8 mouse cellular contexts compared by ENCODE assay signal in genomic region chr4:138426778-138427705, GRCm38 (mm10). TPM values are rescaled to one million over a fixed set of nuclear protein-coding genes. Genes with fewer than 3 reads are reported as not detected.
A peak's percentile ranks its signal among the peaks of the same experiment; 100 is the strongest.
DNase-seq lines count a peak whose midpoint lies in the region; ATAC-seq lines count a peak whose summit lies in the region.

No protein-coding gene starts in this region.

- no peak overlapping the region for H3K27ac ChIP-seq in embryonic facial prominence, embryonic 11.5 days (replicated peaks; ENCODE audit: low read depth, low read length)
- no peak overlapping the region for H3K27ac ChIP-seq in limb, embryonic 13.5 days

- H3K4me3 ChIP-seq in embryonic facial prominence, embryonic 11.5 days (ENCODE audit: low read depth, low read length): no peak overlapping the region
- no peak overlapping the region for H3K4me3 ChIP-seq in limb, embryonic 13.5 days

- no peak for ATAC-seq in embryonic facial prominence, embryonic 11.5 days (replicated peaks; ENCODE audit: insufficient number of reproducible peaks, low FRiP score, low TSS enrichment, low read depth)
- no peak for ATAC-seq in limb, embryonic 13.5 days (ENCODE audit: low FRiP score, low read depth)

- no peaks in the 10 kb centered on the region for H3K9me3 ChIP-seq in embryonic facial prominence, embryonic 11.5 days (replicated peaks; ENCODE audit: control insufficient read depth, low read length)
- H3K9me3 ChIP-seq in limb, embryonic 13.5 days: no peaks in the 10 kb centered on the region

- no peaks in the 10 kb centered on the region for H3K36me3 ChIP-seq in embryonic facial prominence, embryonic 11.5 days (replicated peaks; ENCODE audit: control insufficient read depth, insufficient read depth, low read depth, low read length)
- H3K36me3 ChIP-seq in limb, embryonic 13.5 days: no peaks in the 10 kb centered on the region

- H3K27me3 ChIP-seq in embryonic facial prominence, embryonic 11.5 days (ENCODE audit: control insufficient read depth, insufficient read depth, low read length): no peaks in the 10 kb centered on the region
- H3K27me3 ChIP-seq in limb, embryonic 13.5 days: peaks cover 6% of the 10 kb centered on the region; the same call in 1 of the 2 replicates

- WGBS in embryonic facial prominence, embryonic 11.5 days: 44% methylated on average over 22 of the region's 22 CpGs
- 38% methylated on average over 22 of the region's 22 CpGs for WGBS in limb, embryonic 13.5 days

- H3K4me2 ChIP-seq in embryonic facial prominence, embryonic 11.5 days (ENCODE audit: low read depth, low read length): no peak overlapping the region
- peak overlapping the region; percentile 37 for H3K4me2 ChIP-seq in limb, embryonic 13.5 days (replicated peaks)

- no peaks in the 10 kb centered on the region for H3K4me1 ChIP-seq in embryonic facial prominence, embryonic 11.5 days (ENCODE audit: control insufficient read depth, insufficient read depth, low read length)
- H3K4me1 ChIP-seq in limb, embryonic 13.5 days: no peaks in the 10 kb centered on the region

- no peak overlapping the region for H3K9ac ChIP-seq in embryonic facial prominence, embryonic 11.5 days (replicated peaks; ENCODE audit: low read length)
- H3K9ac ChIP-seq in limb, embryonic 13.5 days: no peak overlapping the region

- DNase-seq in B cell, adult 2 months: peak; percentile 68 to 74
- DNase-seq in adrenal gland, postnatal 36 days: peak; percentile 89 to 90
- peak; percentile 82 for DNase-seq in embryonic facial prominence, embryonic 11.5 days (ENCODE audit: low spot score)
- DNase-seq in heart, adult 18-20 months: peak; percentile 85 to 95
- peak; percentile 90 for DNase-seq in kidney, adult 9 months
- DNase-seq in monocyte, adult 2 months (ENCODE audit: low read depth in 1 of 2, low spot score in 2 of 2): peak; percentile 42 to 62
- DNase-seq in spleen, postnatal 14 days (ENCODE audit: low spot score in 2 of 2): peak; percentile 31 to 54

RNA-seq across cellular contexts. Expression of gene Mul1, which starts 7.4 kb away (rescaled TPM):
- total RNA-seq in adrenal gland, postnatal 36 days (2021): 10 to 100 TPM; 51.7 to 55.3 TPM
- polyA plus RNA-seq in embryonic facial prominence, embryonic 11.5 days (2014; fragmentation: Nextera tagmentation; extraction: Ambion mirVana): 15.4 and 18.0 TPM in 2 replicates
- total RNA-seq in heart, adult 18-20 months (2021): 10 to 100 TPM; 76.1 to 88.4 TPM
- polyA plus RNA-seq in limb, embryonic 13.5 days (2015; fragmentation: Nextera tagmentation; extraction: Ambion mirVana): 18.4 and 18.9 TPM in 2 replicates

RNA-seq across cellular contexts. Expression of gene Camk2n1, which starts 27.1 kb away (rescaled TPM):
- total RNA-seq in adrenal gland, postnatal 36 days (2021): 10 to 100 TPM; 25.2 to 25.7 TPM
- 2.4 and 2.7 TPM in 2 replicates for polyA plus RNA-seq in embryonic facial prominence, embryonic 11.5 days (2014; fragmentation: Nextera tagmentation; extraction: Ambion mirVana)
- total RNA-seq in heart, adult 18-20 months (2021): 10 to 100 TPM; 12.3 to 12.6 TPM
- 1.6 and 1.9 TPM in 2 replicates for polyA plus RNA-seq in limb, embryonic 13.5 days (2015; fragmentation: Nextera tagmentation; extraction: Ambion mirVana)

RNA-seq across cellular contexts. Expression of gene Fam43b, which starts 30.7 kb away (rescaled TPM):
- total RNA-seq in adrenal gland, postnatal 36 days (2021): 1 to 10 TPM; 2.5 to 3.5 TPM
- polyA plus RNA-seq in embryonic facial prominence, embryonic 11.5 days (2014; fragmentation: Nextera tagmentation; extraction: Ambion mirVana): 0.39 TPM in 1 of 2 replicates, not detected in the other
- not detected for total RNA-seq in heart, adult 18-20 months (2021)
- not detected in 2 replicates for polyA plus RNA-seq in limb, embryonic 13.5 days (2015; fragmentation: Nextera tagmentation; extraction: Ambion mirVana)

RNA-seq across cellular contexts. Expression of gene Cda, which starts 59.2 kb away (rescaled TPM):
- 10 to 100 TPM in 1 of 2 experiments, 1 to 10 TPM in 1; 6.9 to 15.0 TPM for total RNA-seq in adrenal gland, postnatal 36 days (2021)
- polyA plus RNA-seq in embryonic facial prominence, embryonic 11.5 days (2014; fragmentation: Nextera tagmentation; extraction: Ambion mirVana): 3.5 and 5.7 TPM in 2 replicates
- 1 to 10 TPM; 1.6 to 2.3 TPM for total RNA-seq in heart, adult 18-20 months (2021)
- 4.9 and 5.6 TPM in 2 replicates for polyA plus RNA-seq in limb, embryonic 13.5 days (2015; fragmentation: Nextera tagmentation; extraction: Ambion mirVana)
